Mouse (Mus musculus): ENCODE results near the gene Cartpt.

DNA sequence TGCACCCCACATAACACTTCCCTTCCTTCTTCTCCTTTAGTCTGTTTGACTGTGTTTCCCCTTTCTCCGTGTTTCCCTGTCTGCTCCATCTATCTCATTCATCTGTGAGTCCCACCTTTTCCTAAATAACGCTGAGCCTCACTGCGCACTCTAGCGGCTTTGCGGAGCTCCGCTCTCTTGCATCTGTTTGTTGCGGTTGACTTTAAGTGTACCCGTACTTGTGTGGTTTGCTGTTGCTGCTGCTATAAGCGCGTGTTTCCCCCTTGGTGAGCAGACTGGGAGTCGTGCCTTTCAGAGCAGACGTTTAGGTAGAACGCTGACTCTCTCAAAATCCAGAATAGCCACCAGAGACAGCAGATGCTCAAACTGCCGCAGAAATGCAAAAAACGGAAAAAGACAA lies 51.3 kb downstream of the Cartpt start:
- TF ChIP-seq CTCF (IDR thresholded peaks at IDR 0.05; ENCODE audit: low read depth): peak; percentile 46; the same call in 1 of the 2 replicates
- TF ChIP-seq EP300 (IDR thresholded peaks at IDR 0.05; ENCODE audit: low read depth): no peak
